Mouse (Mus musculus) layer of hippocampus, adult 8-10 months (tissue): ENCODE data around the gene Snx30. TPM values are rescaled to one million over a fixed set of nuclear protein-coding genes. Genes with fewer than 3 reads are reported as not detected.

ENCODE experiments used
- DNase-seq, 2 experiments: peaks; one replicate each; pipeline ENCODE4 v3.0.0; 2022; ENCODE audit warnings: low spot score in 2 of 2
- total RNA-seq, 4 experiments: library from RNA; stranded (reverse); gene quantifications; 2 replicates each; pipeline ENCODE4 v1.2.4; 2022

The Snx30 gene
- total RNA-seq, 4 experiments from 2014 or later, result 38.7 to 45.5 (median 40.4) TPM

- DNase-seq, result no peak
Observed at GRCm38 (mm10) chr4:59870433-59870832, 64.8 kb downstream of the Snx30 start.

GRCm38 (mm10) chr4:59870859-59871591 is 65.4 kb downstream of the Snx30 start:
- peak; percentile 75 to 89 for DNase-seq

- DNase-seq, result no peak
Observed at GRCm38 (mm10) chr4:59873240-59873639, 67.6 kb downstream of the Snx30 start.

- no peak for DNase-seq
Observed at GRCm38 (mm10) chr4:59873830-59874229, 68.2 kb downstream of the Snx30 start.

GRCm38 (mm10) chr4:59876570-59876969 is 70.9 kb downstream of the Snx30 start:
- no peak for DNase-seq

- no peak for DNase-seq
Observed at GRCm38 (mm10) chr4:59877025-59877424, 71.4 kb downstream of the Snx30 start.

GRCm38 (mm10) chr4:59878595-59878994 is 73.0 kb downstream of the Snx30 start:
- no peak for DNase-seq

GRCm38 (mm10) chr4:59879444-59879843 is 73.8 kb downstream of the Snx30 start:
- peak in 1 of 2 experiments; percentile 39 for DNase-seq

GRCm38 (mm10) chr4:59880725-59881124 is 75.1 kb downstream of the Snx30 start:
- no peak for DNase-seq

- no peak for DNase-seq
Observed at GRCm38 (mm10) chr4:59881210-59881609, 75.6 kb downstream of the Snx30 start.

GRCm38 (mm10) chr4:59884136-59884696 is 78.6 kb downstream of the Snx30 start:
- DNase-seq, result no peak

- DNase-seq, result no peak
Observed at GRCm38 (mm10) chr4:59886281-59886680, 80.6 kb downstream of the Snx30 start.

- no peak for DNase-seq
Observed at GRCm38 (mm10) chr4:59887011-59887410, 81.4 kb downstream of the Snx30 start.

- DNase-seq, result no peak
Observed at GRCm38 (mm10) chr4:59888014-59888413, 82.4 kb downstream of the Snx30 start.

GRCm38 (mm10) chr4:59890086-59890600 is 84.5 kb downstream of the Snx30 start:
- DNase-seq, result no peak

GRCm38 (mm10) chr4:59891723-59892416 is 86.2 kb downstream of the Snx30 start:
- DNase-seq, result no peak

- DNase-seq, result no peak
Observed at GRCm38 (mm10) chr4:59892731-59893130, 87.1 kb downstream of the Snx30 start.

- no peak for DNase-seq
Observed at GRCm38 (mm10) chr4:59894415-59894814, 88.8 kb downstream of the Snx30 start.

- no peak for DNase-seq
Observed at GRCm38 (mm10) chr4:59894977-59895575, 89.4 kb downstream of the Snx30 start.

- DNase-seq, result no peak
Observed at GRCm38 (mm10) chr4:59896000-59896399, 90.4 kb downstream of the Snx30 start.

- no peak for DNase-seq
Observed at GRCm38 (mm10) chr4:59897814-59898520, 92.3 kb downstream of the Snx30 start.
